Mouse (Mus musculus) telencephalon, adult 2 months (tissue): ENCODE results near the gene Ttll13.
A peak's percentile ranks its signal among the peaks of the same experiment; 100 is the strongest.

ENCODE experiments used
- DNase-seq: peaks from one replicate; pipeline ENCODE4 v3.0.0-alpha.2; 2011; ENCODE audit warnings: low read depth, low spot score

Ttll13 gene

GRCm38 (mm10) chr7:80267764-80268163 is 21.6 kb downstream of the Ttll13 start:
- DNase-seq: no peak

- DNase-seq: peak; percentile 94
These were observed 22.9 kb downstream of the Ttll13 start, which contains the start of gene Vps33b for GRCm38 (mm10) chr7:80268897-80269750. Vps33b (plus strand) TSS chr7:80269649.

GRCm38 (mm10) chr7:80269751-80270255 is 23.6 kb downstream of the Ttll13 start:
- DNase-seq: no peak

GRCm38 (mm10) chr7:80273456-80273855 is 27.3 kb downstream of the Ttll13 start:
- no peak for DNase-seq

GRCm38 (mm10) chr7:80276374-80276773 is 30.2 kb downstream of the Ttll13 start:
- DNase-seq: no peak

GRCm38 (mm10) chr7:80280032-80280431 is 33.9 kb downstream of the Ttll13 start:
- DNase-seq: no peak

GRCm38 (mm10) chr7:80280998-80281397 is 34.8 kb downstream of the Ttll13 start:
- no peak for DNase-seq

GRCm38 (mm10) chr7:80281646-80282045 is 35.5 kb downstream of the Ttll13 start:
- no peak for DNase-seq

- no peak for DNase-seq
These were observed 37.2 kb downstream of the Ttll13 start for GRCm38 (mm10) chr7:80283226-80283918.

GRCm38 (mm10) chr7:80284391-80284790 is 38.2 kb downstream of the Ttll13 start:
- DNase-seq: no peak

- no peak for DNase-seq
These were observed 39.5 kb downstream of the Ttll13 start for GRCm38 (mm10) chr7:80285725-80286124.

GRCm38 (mm10) chr7:80287736-80288135 is 41.6 kb downstream of the Ttll13 start:
- DNase-seq: no peak

GRCm38 (mm10) chr7:80294062-80294763 is 48.0 kb downstream of the Ttll13 start, which contains the start of gene Prc1:
Prc1 (plus strand) TSS chr7:80294450.
- peak; percentile 93 for DNase-seq

- no peak for DNase-seq
These were observed 48.8 kb downstream of the Ttll13 start for GRCm38 (mm10) chr7:80294764-80295648.

- DNase-seq: no peak
These were observed 50.3 kb downstream of the Ttll13 start for GRCm38 (mm10) chr7:80296462-80296861.

GRCm38 (mm10) chr7:80297041-80297440 is 50.9 kb downstream of the Ttll13 start:
- DNase-seq: no peak

GRCm38 (mm10) chr7:80298754-80299153 is 52.6 kb downstream of the Ttll13 start:
- no peak for DNase-seq

- no peak for DNase-seq
These were observed 53.4 kb downstream of the Ttll13 start for GRCm38 (mm10) chr7:80299568-80299967.

GRCm38 (mm10) chr7:80301522-80301921 is 55.3 kb downstream of the Ttll13 start:
- no peak for DNase-seq

- DNase-seq: no peak
These were observed 61.6 kb downstream of the Ttll13 start for GRCm38 (mm10) chr7:80307766-80308165.
